Mouse (Mus musculus) liver, embryonic 16.5 days (tissue): ENCODE measurements around the gene Dhps. TPM values are rescaled to one million over a fixed set of nuclear protein-coding genes. Genes with fewer than 3 reads are reported as not detected.
A peak's percentile ranks its signal among the peaks of the same experiment; 100 is the strongest.

ENCODE experiments used
- ATAC-seq: fragments of 200-750 bp; cut with Nextera tagmentation; 2 replicates; pipeline ENCODE4 v1.8.0; 2017; ENCODE audit warnings: low read depth, mild to moderate bottlenecking, moderate number of reproducible peaks, moderate library complexity
- H3K27ac ChIP-seq: fragments of 300-500 bp; sonication (generic); 2 replicates; pipeline ENCODE4 v1.5.1; 2014; ENCODE audit warnings: mild to moderate bottlenecking, low read length
- H3K27me3 ChIP-seq: fragments of 300-500 bp; sonication (generic); 2 replicates; pipeline ENCODE4 v1.6.1; 2014; ENCODE audit warnings: low read depth, low read length, mixed read lengths; ENCODE audit not compliant: control insufficient read depth, insufficient read depth
- H3K36me3 ChIP-seq: fragments of 300-500 bp; sonication (generic); 2 replicates; pipeline ENCODE4 v1.6.1; 2014; ENCODE audit warnings: mild to moderate bottlenecking; ENCODE audit not compliant: control insufficient read depth, insufficient read depth
- H3K4me1 ChIP-seq: fragments of 300-500 bp; sonication (generic); 2 replicates; pipeline ENCODE4 v1.6.1; 2014; ENCODE audit warnings: low read depth, low read length, mixed read lengths; ENCODE audit not compliant: control insufficient read depth
- H3K4me2 ChIP-seq: fragments of 300-500 bp; sonication (generic); 2 replicates; pipeline ENCODE4 v1.6.1; 2014; ENCODE audit warnings: low read depth, low read length, mixed read lengths
- H3K4me3 ChIP-seq: fragments of 300-500 bp; sonication (generic); 2 replicates; pipeline ENCODE4 v1.5.1; 2014; ENCODE audit warnings: low read depth, mild to moderate bottlenecking, low read length
- H3K9ac ChIP-seq: fragments of 300-500 bp; sonication (generic); 2 replicates; pipeline ENCODE4 v1.6.1; 2014; ENCODE audit warnings: low read depth, low read length
- H3K9me3 ChIP-seq: fragments of 300-500 bp; sonication (generic); replicated peaks from 2 replicates; pipeline ENCODE4 v1.6.1; 2016; ENCODE audit warnings: low read length; ENCODE audit not compliant: control insufficient read depth
- WGBS: fragments of 180-500 bp; shearing (Covaris S2); extraction: QIAGEN DNeasy Blood & Tissue Kit; methylation state at CpG from one replicate; pipeline ENCODE4 v1.1.7; 2014; ENCODE audit not compliant: insufficient replicate concordance; 5-methylcytosine and 5-hydroxymethylcytosine counted together
- polyA plus RNA-seq: library from polyadenylated mRNA; unstranded; fragments of >200 nt; fragmentation: Nextera tagmentation; extraction: Ambion mirVana; gene quantifications from 2 replicates; pipeline ENCODE4 v1.2.1, GENCODE M21; 2015

Dhps gene
- polyA plus RNA-seq, 1 experiment from 2014 or later = 23.5 TPM

GRCm38 (mm10) chr8:85033867-85034266 is 37.7 kb upstream of the Dhps start:
- H3K4me3 ChIP-seq = no peak overlapping the region
- no peak overlapping the region for H3K4me2 ChIP-seq
- no peaks in the 10 kb centered on the region for H3K27me3 ChIP-seq
- H3K9me3 ChIP-seq = no peaks in the 10 kb centered on the region
- WGBS = 46% methylated on average over 1 of the region's 1 CpGs
- H3K36me3 ChIP-seq = peaks cover 38% of the 10 kb centered on the region
- peaks cover 42% of the 10 kb centered on the region for H3K4me1 ChIP-seq
- no peak overlapping the region for H3K27ac ChIP-seq
- no peak overlapping the region for H3K9ac ChIP-seq
- no peak for ATAC-seq

GRCm38 (mm10) chr8:85034764-85035163 is 36.8 kb upstream of the Dhps start:
- under 1% methylated on average over 13 of the region's 13 CpGs for WGBS
- Histone ChIP-seq H3K9me3 (no peaks in the 10 kb centered on the region), H3K4me1 (peaks cover 46% of the 10 kb centered on the region), H3K27me3 (no peaks in the 10 kb centered on the region), H3K4me2 (peak overlapping the region; percentile 90), H3K4me3 (peak overlapping the region; percentile 76), H3K27ac (peak overlapping the region; percentile 97), H3K9ac (peak overlapping the region; percentile 82), H3K36me3 (peaks cover 32% of the 10 kb centered on the region)
- no peak for ATAC-seq

- 2% methylated on average over 12 of the region's 12 CpGs for WGBS
- Histone ChIP-seq H3K4me1 (peaks cover 48% of the 10 kb centered on the region), H3K36me3 (peaks cover 32% of the 10 kb centered on the region), H3K9ac (peak overlapping the region; percentile 82), H3K9me3 (no peaks in the 10 kb centered on the region), H3K27ac (peak overlapping the region; percentile 97), H3K4me3 (peak overlapping the region; percentile 76), H3K27me3 (no peaks in the 10 kb centered on the region), H3K4me2 (peak overlapping the region; percentile 90)
- ATAC-seq = no peak
Observed at GRCm38 (mm10) chr8:85035165-85035727, 36.3 kb upstream of the Dhps start.

GRCm38 (mm10) chr8:85035728-85036310 is 35.7 kb upstream of the Dhps start:
- Histone ChIP-seq H3K9ac (peak overlapping the region; percentile 82), H3K9me3 (no peaks in the 10 kb centered on the region), H3K4me3 (peak overlapping the region; percentile 76), H3K4me2 (peak overlapping the region; percentile 90), H3K36me3 (peaks cover 33% of the 10 kb centered on the region), H3K4me1 (peaks cover 51% of the 10 kb centered on the region), H3K27ac (peak overlapping the region; percentile 97), H3K27me3 (no peaks in the 10 kb centered on the region)
- ATAC-seq = peak; percentile 16; the same call in 1 of the 2 replicates
- under 1% methylated on average over 15 of the region's 15 CpGs for WGBS

GRCm38 (mm10) chr8:85036381-85036717 is 35.2 kb upstream of the Dhps start:
- Histone ChIP-seq H3K27ac (peak overlapping the region; percentile 97), H3K27me3 (no peaks in the 10 kb centered on the region), H3K9me3 (no peaks in the 10 kb centered on the region), H3K4me3 (peak overlapping the region; percentile 76), H3K4me1 (peaks cover 53% of the 10 kb centered on the region), H3K4me2 (peak overlapping the region; percentile 90), H3K9ac (peak overlapping the region; percentile 82), H3K36me3 (peaks cover 35% of the 10 kb centered on the region)
- WGBS = under 1% methylated on average over 9 of the region's 9 CpGs
- ATAC-seq = peak; percentile 8

- Histone ChIP-seq H3K36me3 (peaks cover 33% of the 10 kb centered on the region), H3K4me1 (peaks cover 53% of the 10 kb centered on the region), H3K27ac (peak within 1 kb of the TSS; percentile 97), H3K9me3 (no peaks in the 10 kb centered on the region), H3K9ac (peak within 1 kb of the TSS; percentile 90), H3K27me3 (no peaks in the 10 kb centered on the region), H3K4me2 (peak within 1 kb of the TSS; percentile 90), H3K4me3 (peak within 1 kb of the TSS; percentile 76)
- WGBS = under 1% methylated on average over 58 of the region's 59 CpGs
- peak; percentile 91 for ATAC-seq
Observed at GRCm38 (mm10) chr8:85036718-85037365, 34.7 kb upstream of the Dhps start, which contains the start of gene Tnpo2. TSS of gene Tnpo2 (plus strand) at chr8:85036915.

GRCm38 (mm10) chr8:85037366-85037680 is 34.2 kb upstream of the Dhps start:
- Histone ChIP-seq H3K4me1 (peaks cover 53% of the 10 kb centered on the region), H3K4me2 (peak overlapping the region; percentile 90)
- peak; percentile 9 for ATAC-seq

GRCm38 (mm10) chr8:85037681-85038531 is 33.7 kb upstream of the Dhps start:
- ATAC-seq = peak; percentile 19
- under 1% methylated on average over 50 of the region's 57 CpGs for WGBS
- H3K27me3 ChIP-seq = no peaks in the 10 kb centered on the region
- H3K4me1 ChIP-seq = peaks cover 51% of the 10 kb centered on the region
- H3K4me2 ChIP-seq = peak overlapping the region; percentile 90
- peak overlapping the region; percentile 90 for H3K9ac ChIP-seq
- peak overlapping the region; percentile 97 for H3K27ac ChIP-seq
- H3K9me3 ChIP-seq = no peaks in the 10 kb centered on the region
- peak overlapping the region; percentile 76 for H3K4me3 ChIP-seq
- peaks cover 28% of the 10 kb centered on the region for H3K36me3 ChIP-seq

More at GRCm38 (mm10) chr8:85037366-85037680, 34.2 kb upstream of the Dhps start:
- 0% methylated on average over 14 of the region's 14 CpGs for WGBS
- Histone ChIP-seq H3K4me3 (peak overlapping the region; percentile 76), H3K9ac (peak overlapping the region; percentile 90), H3K27me3 (no peaks in the 10 kb centered on the region), H3K9me3 (no peaks in the 10 kb centered on the region), H3K36me3 (peaks cover 31% of the 10 kb centered on the region), H3K27ac (peak overlapping the region; percentile 97)
